Mouse (Mus musculus) midbrain, embryonic 12.5 days (tissue): ENCODE measurements around the gene Myh2. TPM values are rescaled to one million over a fixed set of nuclear protein-coding genes. Genes with fewer than 3 reads are reported as not detected.

Experiments used
- ATAC-seq: fragments of 200-750 bp; cut with Nextera tagmentation; 2 replicates; pipeline ENCODE4 v1.8.0; 2017; ENCODE audit warnings: low read depth, moderate TSS enrichment, moderate library complexity; ENCODE audit not compliant: low FRiP score
- H3K27ac ChIP-seq: fragments of 300-500 bp; sonication (generic); replicated peaks from 2 replicates; pipeline ENCODE4 v1.5.1; 2016; ENCODE audit warnings: mild to moderate bottlenecking
- H3K27me3 ChIP-seq: fragments of 300-500 bp; sonication (generic); 2 replicates; pipeline ENCODE4 v1.6.1; 2016; ENCODE audit warnings: mild to moderate bottlenecking
- H3K36me3 ChIP-seq: fragments of 300-500 bp; sonication (generic); 2 replicates; pipeline ENCODE4 v1.6.1; 2016
- H3K4me1 ChIP-seq: fragments of 300-500 bp; sonication (generic); 2 replicates; pipeline ENCODE4 v1.6.1; 2016
- H3K4me2 ChIP-seq: fragments of 300-500 bp; sonication (generic); replicated peaks from 2 replicates; pipeline ENCODE4 v1.6.1; 2016; ENCODE audit warnings: mild to moderate bottlenecking, moderate library complexity
- H3K4me3 ChIP-seq: fragments of 300-500 bp; sonication (generic); 2 replicates; pipeline ENCODE4 v1.5.1; 2016; ENCODE audit warnings: mild to moderate bottlenecking
- H3K9ac ChIP-seq: fragments of 300-500 bp; sonication (generic); replicated peaks from 2 replicates; pipeline ENCODE4 v1.6.1; 2016; ENCODE audit warnings: mild to moderate bottlenecking, moderate library complexity
- H3K9me3 ChIP-seq: fragments of 300-500 bp; sonication (generic); 2 replicates; pipeline ENCODE4 v1.6.1; 2016; ENCODE audit warnings: mild to moderate bottlenecking
- WGBS: fragments of 180-500 bp; shearing (Covaris S2); methylation state at CpG from one replicate; pipeline ENCODE4 v1.1.7; 2016; 5-methylcytosine and 5-hydroxymethylcytosine counted together
- polyA plus RNA-seq: library from polyadenylated mRNA; unstranded; fragments of >200 nt; fragmentation: Nextera tagmentation; extraction: Ambion mirVana; gene quantifications from 2 replicates; pipeline ENCODE4 v1.2.1, GENCODE M21; 2016

The Myh2 gene
- polyA plus RNA-seq, 1 experiment from 2014 or later, result 0.14 TPM

- Histone ChIP-seq H3K4me1 (no peaks in the 10 kb centered on the region), H3K27me3 (no peaks in the 10 kb centered on the region), H3K9ac (no peak overlapping the region), H3K9me3 (no peaks in the 10 kb centered on the region), H3K27ac (no peak overlapping the region), H3K36me3 (no peaks in the 10 kb centered on the region), H3K4me3 (no peak overlapping the region), H3K4me2 (no peak overlapping the region)
- no peak for ATAC-seq
- WGBS, result 92% methylated on average over 8 of the region's 8 CpGs
These were observed 51.0 kb downstream of the Myh2 start for GRCm38 (mm10) chr11:67221803-67222202.

GRCm38 (mm10) chr11:67224466-67224865 lies 53.6 kb downstream of the Myh2 start:
- Histone ChIP-seq H3K4me1 (no peaks in the 10 kb centered on the region), H3K9me3 (no peaks in the 10 kb centered on the region), H3K27ac (no peak overlapping the region), H3K9ac (no peak overlapping the region), H3K4me3 (no peak overlapping the region), H3K36me3 (no peaks in the 10 kb centered on the region), H3K27me3 (no peaks in the 10 kb centered on the region), H3K4me2 (no peak overlapping the region)
- 90% methylated on average over 3 of the region's 3 CpGs for WGBS
- ATAC-seq, result no peak

- H3K9ac ChIP-seq, result no peak overlapping the region
- H3K27me3 ChIP-seq, result no peaks in the 10 kb centered on the region
- ATAC-seq, result no peak
- H3K9me3 ChIP-seq, result no peaks in the 10 kb centered on the region
- no peak overlapping the region for H3K4me2 ChIP-seq
- no peaks in the 10 kb centered on the region for H3K4me1 ChIP-seq
- WGBS, result 93% methylated on average over 3 of the region's 3 CpGs
- H3K4me3 ChIP-seq, result no peak overlapping the region
- no peaks in the 10 kb centered on the region for H3K36me3 ChIP-seq
- H3K27ac ChIP-seq, result no peak overlapping the region
These were observed 57.9 kb downstream of the Myh2 start for GRCm38 (mm10) chr11:67228731-67229130.

- H3K9me3 ChIP-seq, result no peaks in the 10 kb centered on the region
- H3K36me3 ChIP-seq, result no peaks in the 10 kb centered on the region
- 84% methylated on average over 5 of the region's 5 CpGs for WGBS
- H3K9ac ChIP-seq, result no peak overlapping the region
- no peak overlapping the region for H3K4me2 ChIP-seq
- H3K4me1 ChIP-seq, result no peaks in the 10 kb centered on the region
- no peak overlapping the region for H3K27ac ChIP-seq
- ATAC-seq, result no peak
- H3K27me3 ChIP-seq, result no peaks in the 10 kb centered on the region
- no peak overlapping the region for H3K4me3 ChIP-seq
These were observed 58.3 kb downstream of the Myh2 start for GRCm38 (mm10) chr11:67229166-67229565.

GRCm38 (mm10) chr11:67229946-67230345 lies 59.1 kb downstream of the Myh2 start:
- Histone ChIP-seq H3K4me1 (no peaks in the 10 kb centered on the region), H3K9ac (no peak overlapping the region), H3K36me3 (no peaks in the 10 kb centered on the region), H3K4me3 (no peak overlapping the region), H3K4me2 (no peak overlapping the region), H3K27ac (no peak overlapping the region), H3K27me3 (no peaks in the 10 kb centered on the region), H3K9me3 (no peaks in the 10 kb centered on the region)
- ATAC-seq, result no peak
- WGBS, result 88% methylated on average over 2 of the region's 2 CpGs

DNA sequence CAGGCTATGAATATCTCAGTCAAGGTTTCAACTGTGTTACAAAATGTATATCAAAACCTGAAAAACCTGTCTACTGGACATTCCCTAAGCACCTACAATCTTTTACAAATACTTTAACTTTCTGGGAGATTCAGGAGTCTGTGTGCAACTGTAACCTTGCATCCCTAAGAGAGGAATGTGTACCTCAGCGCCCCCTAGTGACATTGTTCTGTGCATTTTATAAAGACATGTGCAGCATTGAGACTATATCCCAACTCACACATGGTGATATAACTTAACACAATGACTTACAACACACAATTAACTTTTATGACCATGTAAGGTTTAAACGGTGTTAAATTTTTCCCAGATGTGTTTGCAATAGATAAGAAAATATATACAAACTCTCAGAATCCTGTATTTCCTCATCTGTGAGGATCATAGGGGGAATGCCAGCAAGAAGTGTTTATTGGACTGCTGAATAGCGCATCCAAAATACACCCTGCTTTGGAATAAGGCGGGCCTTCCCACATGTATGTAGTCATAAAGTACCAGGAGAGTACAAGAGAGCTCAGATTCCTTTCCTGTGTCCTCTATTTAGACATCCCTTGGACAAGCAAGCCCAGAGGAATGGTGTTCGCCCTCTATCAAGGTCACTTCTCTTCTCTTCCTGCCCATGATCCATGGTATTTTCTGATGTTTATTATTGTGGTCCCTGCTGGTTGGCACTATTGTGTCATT lies 65.0 kb downstream of the Myh2 start:
- Histone ChIP-seq H3K9ac (no peak overlapping the region), H3K9me3 (no peaks in the 10 kb centered on the region), H3K27ac (no peak overlapping the region), H3K4me2 (no peak overlapping the region), H3K4me1 (no peaks in the 10 kb centered on the region), H3K27me3 (no peaks in the 10 kb centered on the region), H3K36me3 (no peaks in the 10 kb centered on the region), H3K4me3 (no peak overlapping the region)
- 69% methylated on average over 5 of the region's 5 CpGs for whole genome bisulfite sequencing
- no peak for ATAC-seq

DNA sequence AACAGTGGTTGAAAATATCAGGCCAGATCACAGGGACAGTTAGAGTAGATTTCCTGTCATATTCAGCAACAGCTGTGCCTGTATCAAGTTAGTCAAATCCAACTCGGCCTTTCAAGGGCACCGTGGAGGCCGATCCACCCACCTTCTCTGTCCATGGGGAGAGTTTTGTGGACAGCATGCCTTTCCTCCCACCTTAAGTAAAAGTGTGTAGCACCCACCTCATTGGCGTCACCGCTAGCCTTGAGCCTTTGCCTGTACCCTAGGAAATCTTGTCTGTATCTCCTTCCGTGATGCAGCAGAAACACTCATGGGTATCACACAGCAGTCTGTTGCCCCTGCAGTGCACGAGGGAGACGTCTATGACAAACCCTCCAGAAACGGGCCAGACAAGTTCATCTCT lies 66.0 kb downstream of the Myh2 start:
- Histone ChIP-seq H3K4me1 (no peaks in the 10 kb centered on the region), H3K4me3 (no peak overlapping the region), H3K27me3 (no peaks in the 10 kb centered on the region), H3K36me3 (no peaks in the 10 kb centered on the region), H3K9ac (no peak overlapping the region), H3K27ac (no peak overlapping the region), H3K4me2 (no peak overlapping the region), H3K9me3 (no peaks in the 10 kb centered on the region)
- ATAC-seq, result no peak
- 92% methylated on average over 9 of the region's 9 CpGs for WGBS

DNA sequence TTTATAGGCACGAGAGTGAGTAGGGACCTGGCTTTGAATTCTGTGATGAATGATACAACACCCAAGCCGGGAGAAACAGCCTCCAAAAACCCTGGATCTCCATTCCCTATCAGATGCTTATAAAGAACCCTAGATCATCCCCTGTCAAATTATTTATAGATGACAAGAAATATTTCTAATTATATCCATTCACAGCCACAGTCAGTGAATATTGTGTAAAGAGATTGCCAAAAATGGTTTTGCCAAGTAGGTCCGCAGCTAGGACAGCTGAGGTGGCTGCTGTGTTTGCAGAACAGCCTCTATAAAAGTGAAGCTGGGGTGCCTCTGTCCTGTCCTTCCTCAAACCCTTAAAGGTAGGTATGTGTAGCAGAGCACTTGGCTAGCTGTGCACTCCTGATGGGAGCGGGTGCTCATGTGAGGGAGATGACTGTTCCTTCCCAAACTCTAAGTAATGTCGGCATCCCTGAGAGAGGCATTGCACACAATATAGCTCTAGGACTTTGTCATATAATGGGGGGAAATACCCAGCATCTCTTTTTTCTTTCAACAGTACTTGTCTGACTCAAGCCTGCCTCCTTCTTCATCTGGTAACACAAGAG lies 66.8 kb downstream of the Myh2 start, which contains the start of gene Myh4:
TSS of gene Myh4 (plus strand) at position 549 of the 599 bp plus-strand sequence.
- Histone ChIP-seq H3K9ac (no peak within 1 kb of the TSS), H3K4me3 (no peak within 1 kb of the TSS), H3K27ac (no peak within 1 kb of the TSS), H3K4me2 (no peak within 1 kb of the TSS), H3K9me3 (no peaks in the 10 kb centered on the region), H3K27me3 (no peaks in the 10 kb centered on the region), H3K4me1 (no peaks in the 10 kb centered on the region), H3K36me3 (no peaks in the 10 kb centered on the region)
- 79% methylated on average over 5 of the region's 5 CpGs for WGBS
- no peak for ATAC-seq

GRCm38 (mm10) chr11:67241051-67241450 lies 70.2 kb downstream of the Myh2 start:
- Histone ChIP-seq H3K4me1 (no peaks in the 10 kb centered on the region), H3K9ac (no peak overlapping the region), H3K4me3 (no peak overlapping the region), H3K9me3 (no peaks in the 10 kb centered on the region), H3K4me2 (no peak overlapping the region), H3K27me3 (no peaks in the 10 kb centered on the region), H3K27ac (no peak overlapping the region), H3K36me3 (no peaks in the 10 kb centered on the region)
- WGBS, result 96% methylated on average over 6 of the region's 6 CpGs
- ATAC-seq, result no peak

Other genes with a start within 250 kb of the Myh2 start
- gene Tmem238l, start 214.4 kb upstream of the Myh2 start, polyA plus RNA-seq, result not detected in 2 replicates
- 1.2 and 1.3 TPM in 2 replicates for gene Tmem220, start 145.9 kb upstream of the Myh2 start, polyA plus RNA-seq
- 34.8 and 37.5 TPM in 2 replicates for gene Adprm, start 118.4 kb upstream of the Myh2 start, polyA plus RNA-seq
- 17.5 and 19.8 TPM in 2 replicates for gene Sco1, start 118.4 kb upstream of the Myh2 start, polyA plus RNA-seq
- 0.71 and 0.75 TPM in 2 replicates for gene Myh3, start 92.7 kb upstream of the Myh2 start, polyA plus RNA-seq
- 0.04 TPM in 1 of 2 replicates, not detected in the other for gene Myh1, start 29.0 kb downstream of the Myh2 start, polyA plus RNA-seq
- gene Myh4, start 67.0 kb downstream of the Myh2 start, polyA plus RNA-seq, result 0.03 TPM in 1 of 2 replicates, not detected in the other
- 0.27 and 0.39 TPM in 2 replicates for gene Myh8, start 106.1 kb downstream of the Myh2 start, polyA plus RNA-seq
- gene Myh13, start 150.6 kb downstream of the Myh2 start, polyA plus RNA-seq, result 0.04 TPM in 1 of 2 replicates, not detected in the other